Mouse (Mus musculus) neural tube, embryonic 13.5 days (tissue): ENCODE data around the gene Acy3. TPM values are rescaled to one million over a fixed set of nuclear protein-coding genes. Genes with fewer than 3 reads are reported as not detected.

ENCODE experiments used
- ATAC-seq: fragments of 200-750 bp; cut with Nextera tagmentation; 2 replicates; pipeline ENCODE4 v1.8.0; 2017; ENCODE audit warnings: low read depth, mild to moderate bottlenecking, moderate TSS enrichment, moderate library complexity
- H3K27ac ChIP-seq: fragments of 300-500 bp; sonication (generic); replicated peaks from 2 replicates; pipeline ENCODE4 v1.5.1; 2015; ENCODE audit warnings: moderate library complexity, mild to moderate bottlenecking, inconsistent platforms
- H3K27me3 ChIP-seq: fragments of 300-500 bp; sonication (generic); 2 replicates; pipeline ENCODE4 v1.6.1; 2015; ENCODE audit warnings: mild to moderate bottlenecking, inconsistent platforms
- H3K36me3 ChIP-seq: fragments of 300-500 bp; sonication (generic); 2 replicates; pipeline ENCODE4 v1.6.1; 2015; ENCODE audit warnings: mild to moderate bottlenecking, inconsistent platforms
- H3K4me1 ChIP-seq: fragments of 300-500 bp; sonication (generic); replicated peaks from 2 replicates; pipeline ENCODE4 v1.6.1; 2015; ENCODE audit warnings: inconsistent platforms
- H3K4me2 ChIP-seq: fragments of 300-500 bp; sonication (generic); 2 replicates; pipeline ENCODE4 v1.6.1; 2015; ENCODE audit warnings: inconsistent platforms, mild to moderate bottlenecking, moderate library complexity
- H3K4me3 ChIP-seq: fragments of 300-500 bp; sonication (generic); 2 replicates; pipeline ENCODE4 v1.5.1; 2015; ENCODE audit warnings: mild to moderate bottlenecking, inconsistent platforms
- H3K9ac ChIP-seq: fragments of 300-500 bp; sonication (generic); 2 replicates; pipeline ENCODE4 v1.6.1; 2015; ENCODE audit warnings: moderate library complexity, mild to moderate bottlenecking, inconsistent platforms
- H3K9me3 ChIP-seq: fragments of 300-500 bp; sonication (generic); 2 replicates; pipeline ENCODE4 v1.6.1; 2016; ENCODE audit warnings: inconsistent platforms
- WGBS: fragments of 180-500 bp; shearing (Covaris S2); methylation state at CpG from one replicate; pipeline ENCODE4 v1.1.7; 2015; 5-methylcytosine and 5-hydroxymethylcytosine counted together
- polyA plus RNA-seq: library from polyadenylated mRNA; unstranded; fragments of >200 nt; fragmentation: Nextera tagmentation; extraction: Ambion mirVana; gene quantifications from 2 replicates; pipeline ENCODE4 v1.2.1, GENCODE M21; 2015

The Acy3 gene
- polyA plus RNA-seq, 1 experiment from 2014 or later: 3.9 TPM

DNA sequence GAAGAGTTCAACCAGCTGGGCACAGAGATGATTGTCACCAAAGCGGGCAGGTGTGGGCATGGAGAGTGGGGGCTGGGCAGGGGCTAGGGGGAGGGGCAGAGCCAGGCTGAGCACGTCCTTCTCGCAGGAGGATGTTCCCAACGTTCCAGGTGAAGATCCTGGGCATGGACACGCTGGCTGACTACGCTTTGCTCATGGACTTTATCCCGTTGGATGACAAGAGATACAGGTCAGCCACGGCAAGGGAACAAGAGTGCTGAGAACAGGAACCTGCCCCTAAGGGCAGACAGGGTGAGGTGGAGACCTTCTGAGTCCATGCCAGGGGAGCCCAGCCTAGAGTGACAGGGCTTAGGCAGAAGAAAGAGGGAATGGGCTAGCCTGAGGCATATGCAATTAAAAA lies 10.4 kb downstream of the Acy3 start:
- Histone ChIP-seq H3K4me2 (no peak overlapping the region), H3K9ac (no peak overlapping the region), H3K9me3 (no peaks in the 10 kb centered on the region), H3K4me1 (peaks cover 17% of the 10 kb centered on the region), H3K4me3 (no peak overlapping the region), H3K36me3 (no peaks in the 10 kb centered on the region), H3K27me3 (no peaks in the 10 kb centered on the region), H3K27ac (no peak overlapping the region)
- ATAC-seq: no peak
- 83% methylated on average over 8 of the region's 8 CpGs for WGBS

DNA sequence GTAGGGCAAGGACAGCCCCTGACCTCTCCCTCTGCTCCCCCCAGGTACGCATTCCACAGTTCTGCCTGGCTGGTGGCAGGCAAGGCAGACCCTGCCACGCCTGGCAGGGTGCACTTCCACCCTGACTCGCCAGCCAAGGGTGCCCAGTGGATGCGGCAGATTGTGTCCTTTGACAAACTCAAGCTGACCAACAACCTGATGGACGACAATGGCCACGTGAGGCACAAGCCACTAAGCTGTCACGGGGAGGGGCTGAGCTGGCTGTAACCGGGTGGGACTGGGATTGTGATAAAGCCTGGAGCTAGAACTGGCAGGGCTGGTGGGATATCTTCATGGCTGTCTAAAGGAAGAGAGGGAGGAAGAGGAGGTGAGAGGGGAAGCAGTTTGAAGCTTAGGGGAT lies 10.9 kb downstream of the Acy3 start:
- no peaks in the 10 kb centered on the region for H3K9me3 ChIP-seq
- no peaks in the 10 kb centered on the region for H3K36me3 ChIP-seq
- peaks cover 20% of the 10 kb centered on the region for H3K4me1 ChIP-seq
- no peak overlapping the region for H3K27ac ChIP-seq
- H3K4me3 ChIP-seq: no peak overlapping the region
- no peak overlapping the region for H3K4me2 ChIP-seq
- 64% methylated on average over 8 of the region's 8 CpGs for WGBS
- no peak for ATAC-seq
- H3K9ac ChIP-seq: no peak overlapping the region
- H3K27me3 ChIP-seq: no peaks in the 10 kb centered on the region

DNA sequence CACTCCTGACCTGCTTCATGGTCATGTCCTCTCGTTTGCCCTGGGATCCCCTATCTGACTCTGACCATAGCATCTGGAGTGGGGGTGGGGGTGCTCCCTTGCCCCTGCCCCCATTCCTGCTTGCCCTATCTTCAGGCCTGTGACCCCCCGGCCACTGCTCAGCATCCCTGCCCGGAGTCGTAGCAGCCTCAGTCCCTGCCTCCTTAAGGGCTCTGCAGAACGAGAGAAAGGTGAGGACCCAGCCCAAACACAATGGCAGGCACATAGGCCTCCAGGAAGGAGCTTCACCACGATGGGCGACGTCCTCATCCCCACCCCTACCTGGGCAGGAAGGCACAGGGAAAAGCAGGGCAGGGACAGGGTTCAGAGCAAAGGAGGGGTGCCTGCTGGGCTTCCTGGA lies 12.0 kb downstream of the Acy3 start:
- no peak for ATAC-seq
- Histone ChIP-seq H3K9me3 (no peaks in the 10 kb centered on the region), H3K27ac (no peak overlapping the region), H3K27me3 (no peaks in the 10 kb centered on the region), H3K4me1 (peaks cover 20% of the 10 kb centered on the region), H3K4me3 (no peak overlapping the region), H3K9ac (no peak overlapping the region), H3K36me3 (no peaks in the 10 kb centered on the region), H3K4me2 (no peak overlapping the region)
- WGBS: 86% methylated on average over 8 of the region's 8 CpGs

DNA sequence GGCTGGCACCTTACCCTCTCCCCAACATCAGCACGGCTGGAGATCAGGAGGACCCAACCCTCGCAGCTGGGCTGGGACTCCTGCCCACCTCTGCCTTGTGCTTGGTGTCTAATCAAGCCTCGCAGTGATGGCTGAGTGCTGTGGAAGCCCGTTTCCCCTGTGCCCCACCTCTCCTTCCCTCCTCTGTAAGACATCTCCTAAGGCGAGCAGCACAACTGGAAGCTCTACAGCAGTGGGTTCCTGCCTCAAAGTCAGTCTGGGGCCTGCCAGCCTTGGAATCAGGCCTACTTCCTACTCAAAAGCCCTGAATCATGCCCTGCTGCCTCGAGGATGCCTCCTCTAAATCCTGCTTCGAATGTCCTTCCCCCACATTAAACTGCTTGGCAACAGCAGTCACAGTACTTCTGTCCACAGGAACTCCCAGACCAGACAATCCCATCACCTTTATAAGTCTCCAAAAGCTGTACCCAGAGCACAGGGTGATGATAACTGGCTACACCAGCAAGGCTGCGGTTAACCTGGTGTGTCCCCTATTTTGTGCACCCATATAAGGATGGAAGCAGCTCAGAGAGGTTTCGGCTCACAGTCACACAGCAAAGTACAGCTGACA lies 12.9 kb downstream of the Acy3 start:
- peak overlapping the region; percentile 61 for H3K9ac ChIP-seq
- ATAC-seq: no peak
- 0 out of 2 replicates have a peak overlapping the region, but pooled peaks have one; percentile 46 for H3K27ac ChIP-seq
- H3K9me3 ChIP-seq: no peaks in the 10 kb centered on the region
- 88% methylated on average over 9 of the region's 9 CpGs for WGBS
- no peaks in the 10 kb centered on the region; the same call in 1 of the 2 replicates for H3K36me3 ChIP-seq
- peak overlapping the region; percentile 91 for H3K4me2 ChIP-seq
- no peaks in the 10 kb centered on the region for H3K27me3 ChIP-seq
- peaks cover 20% of the 10 kb centered on the region for H3K4me1 ChIP-seq
- H3K4me3 ChIP-seq: peak overlapping the region; percentile 62; the same call in 1 of the 2 replicates

DNA sequence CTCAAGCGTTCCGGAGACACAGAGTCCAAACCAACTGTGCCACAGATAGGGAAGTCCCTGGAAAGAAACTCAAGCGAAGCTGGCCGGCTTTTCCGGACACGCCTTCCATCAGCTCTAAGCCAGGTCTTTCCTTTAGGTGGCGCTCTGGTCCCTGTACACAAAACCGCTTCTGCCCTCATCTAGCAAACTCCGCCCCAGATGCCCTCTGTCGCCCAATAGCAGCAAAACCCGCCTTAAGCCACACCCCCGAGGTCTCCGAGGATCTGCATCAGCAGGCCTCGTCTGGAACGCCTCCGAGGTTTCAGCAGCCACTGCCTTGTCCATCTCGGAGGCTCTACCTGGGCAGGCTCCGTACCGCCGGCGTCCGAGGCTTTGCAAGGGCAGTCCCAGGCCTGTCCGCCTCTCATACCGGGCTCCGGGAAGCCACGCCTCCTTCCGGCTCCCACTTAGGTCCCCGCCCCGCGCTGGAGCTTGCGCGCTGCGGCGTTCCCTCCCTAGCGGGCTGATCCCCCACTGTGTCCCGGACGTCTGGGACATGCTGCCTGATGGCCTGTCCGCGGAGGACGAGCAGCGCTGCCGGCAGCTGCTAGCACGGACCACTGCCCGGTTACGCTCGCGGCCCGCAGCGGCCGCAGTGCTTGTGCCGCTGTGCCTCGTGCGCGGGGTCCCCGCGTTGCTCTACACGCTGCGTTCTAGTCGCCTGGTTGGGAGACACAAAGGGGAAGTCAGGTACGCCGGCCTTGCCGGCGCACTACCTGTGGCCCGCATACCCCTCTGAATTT lies 13.9 kb downstream of the Acy3 start, which contains the start of the genes Nudt8 and Gm49405:
Gene Nudt8 (plus strand): TSS at position 462 of the 782 bp plus-strand sequence.
Gene Gm49405 (plus strand): TSS at position 508 of the 782 bp plus-strand sequence.
- Histone ChIP-seq H3K36me3 (peaks cover 6% of the 10 kb centered on the region; the same call in 1 of the 2 replicates), H3K27ac (peak within 1 kb of the TSS; percentile 97), H3K4me1 (peaks cover 20% of the 10 kb centered on the region), H3K4me2 (peak within 1 kb of the TSS; percentile 91), H3K9me3 (no peaks in the 10 kb centered on the region), H3K9ac (peak within 1 kb of the TSS; percentile 88), H3K27me3 (no peaks in the 10 kb centered on the region), H3K4me3 (peak within 1 kb of the TSS; percentile 62)
- under 1% methylated on average over 64 of the region's 64 CpGs for WGBS
- peak; percentile 86 for ATAC-seq

DNA sequence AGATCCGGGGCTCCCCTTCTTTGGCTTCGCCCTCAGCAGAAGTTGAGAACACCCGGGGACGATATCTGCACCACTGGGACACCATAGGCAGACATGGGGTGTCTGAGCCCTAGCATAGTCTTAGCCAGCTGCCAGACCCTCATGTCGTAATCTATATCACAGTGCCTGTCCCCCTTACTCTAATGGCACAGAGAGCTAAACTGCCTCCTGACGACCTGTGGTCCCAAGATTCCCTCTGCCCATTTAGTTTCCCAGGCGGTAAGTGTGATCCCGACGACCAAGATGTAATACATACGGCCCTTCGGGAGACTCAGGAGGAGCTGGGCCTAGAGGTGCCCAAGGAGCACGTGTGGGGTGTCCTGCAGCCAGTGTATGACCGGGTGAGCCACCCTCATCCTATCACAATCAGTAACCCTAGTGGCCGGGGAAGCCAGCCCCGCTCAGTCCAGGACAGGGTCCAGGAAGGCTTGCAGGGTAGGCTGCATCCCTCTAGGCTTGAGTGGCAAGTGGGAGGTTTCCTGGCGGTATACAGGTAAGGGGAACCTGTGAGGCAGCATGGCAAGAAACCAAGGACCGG lies 14.7 kb downstream of the Acy3 start:
- Histone ChIP-seq H3K27ac (peak overlapping the region; percentile 97), H3K4me3 (peak overlapping the region; percentile 62), H3K4me2 (peak overlapping the region; percentile 91), H3K9me3 (no peaks in the 10 kb centered on the region), H3K27me3 (no peaks in the 10 kb centered on the region), H3K4me1 (peaks cover 20% of the 10 kb centered on the region), H3K36me3 (peaks cover 12% of the 10 kb centered on the region), H3K9ac (peak overlapping the region; percentile 88)
- ATAC-seq: peak; percentile 25; the same call in 1 of the 2 replicates
- 17% methylated on average over 17 of the region's 17 CpGs for WGBS

DNA sequence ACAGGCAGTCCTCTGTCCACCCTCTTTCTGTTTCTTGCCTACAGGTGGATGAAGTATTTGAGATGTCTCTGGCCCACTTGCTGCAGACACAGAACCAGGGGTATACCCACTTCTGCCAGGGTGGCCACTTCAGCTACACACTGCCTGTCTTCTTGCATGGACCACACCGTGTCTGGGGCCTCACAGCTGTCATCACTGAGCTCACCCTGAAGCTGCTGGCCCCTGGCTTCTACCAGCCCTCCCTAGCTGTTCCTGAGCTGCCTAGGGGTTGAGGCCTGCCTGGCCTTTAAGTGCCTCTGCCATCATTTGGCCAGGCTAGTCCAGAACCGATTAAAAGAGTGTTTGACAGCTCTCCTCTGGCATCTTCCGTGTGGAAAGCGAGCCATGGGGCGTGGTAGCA lies 15.4 kb downstream of the Acy3 start:
- H3K9me3 ChIP-seq: no peaks in the 10 kb centered on the region
- peaks cover 19% of the 10 kb centered on the region for H3K36me3 ChIP-seq
- H3K4me3 ChIP-seq: 0 out of 2 replicates have a peak overlapping the region, but pooled peaks have one; percentile 62
- WGBS: 84% methylated on average over 5 of the region's 5 CpGs
- no peak for ATAC-seq
- peak overlapping the region; percentile 88 for H3K9ac ChIP-seq
- H3K27me3 ChIP-seq: no peaks in the 10 kb centered on the region
- peak overlapping the region; percentile 91 for H3K4me2 ChIP-seq
- H3K4me1 ChIP-seq: peaks cover 20% of the 10 kb centered on the region
- H3K27ac ChIP-seq: no peak overlapping the region

DNA sequence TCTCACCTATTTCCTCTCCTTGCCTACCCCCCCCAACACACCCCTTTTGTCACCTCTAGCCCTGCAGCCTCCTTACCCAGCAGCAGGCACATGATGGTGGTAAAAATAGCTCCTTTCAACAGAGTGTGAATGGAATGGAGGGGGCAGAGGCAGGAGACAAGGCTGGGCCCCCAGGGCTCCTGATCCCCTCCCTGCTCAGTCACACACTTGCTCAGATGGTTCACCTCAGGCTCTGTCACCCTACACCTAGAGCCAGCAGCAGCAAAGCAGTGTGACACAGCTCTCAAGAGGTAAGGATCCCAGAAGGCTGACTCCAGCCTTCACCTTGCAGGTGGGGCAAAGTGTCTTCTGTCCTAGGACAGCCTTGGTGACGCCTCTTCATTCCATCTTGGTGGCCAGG lies 16.7 kb downstream of the Acy3 start, which contains the start of gene Doc2g:
Gene Doc2g (plus strand): TSS at position 202 of the 400 bp plus-strand sequence.
- Histone ChIP-seq H3K4me3 (no peak within 1 kb of the TSS), H3K9ac (peak within 1 kb of the TSS; percentile 88; the same call in 1 of the 2 replicates), H3K4me2 (no peak within 1 kb of the TSS), H3K4me1 (peaks cover 20% of the 10 kb centered on the region), H3K27me3 (no peaks in the 10 kb centered on the region), H3K27ac (no peak within 1 kb of the TSS), H3K36me3 (peaks cover 33% of the 10 kb centered on the region), H3K9me3 (no peaks in the 10 kb centered on the region)
- 85% methylated on average over 1 of the region's 1 CpGs for WGBS
- ATAC-seq: no peak

DNA sequence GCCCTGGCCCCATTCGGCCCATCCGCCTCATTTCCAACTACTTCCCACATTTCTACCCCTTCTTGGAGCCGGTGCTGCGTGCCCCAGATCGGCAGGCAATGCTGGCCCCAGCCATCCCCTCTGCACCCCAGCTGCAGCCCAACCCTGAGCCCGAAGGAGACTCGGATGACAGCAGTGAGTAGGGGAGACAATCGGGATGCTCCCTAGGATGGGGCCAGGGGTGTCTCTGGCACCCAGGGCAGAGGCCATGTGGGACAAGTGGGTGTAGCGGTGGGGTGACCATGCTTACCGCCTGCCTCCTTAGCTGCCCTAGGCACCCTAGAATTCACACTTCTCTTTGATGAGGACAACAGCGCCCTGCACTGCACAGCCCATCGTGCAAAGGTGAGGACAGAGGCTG lies 17.3 kb downstream of the Acy3 start:
- 81% methylated on average over 12 of the region's 12 CpGs for WGBS
- ATAC-seq: no peak
- Histone ChIP-seq H3K4me3 (no peak overlapping the region), H3K4me1 (peaks cover 20% of the 10 kb centered on the region), H3K36me3 (peaks cover 38% of the 10 kb centered on the region), H3K4me2 (no peak overlapping the region), H3K27ac (no peak overlapping the region), H3K9ac (no peak overlapping the region), H3K9me3 (no peaks in the 10 kb centered on the region), H3K27me3 (no peaks in the 10 kb centered on the region)

DNA sequence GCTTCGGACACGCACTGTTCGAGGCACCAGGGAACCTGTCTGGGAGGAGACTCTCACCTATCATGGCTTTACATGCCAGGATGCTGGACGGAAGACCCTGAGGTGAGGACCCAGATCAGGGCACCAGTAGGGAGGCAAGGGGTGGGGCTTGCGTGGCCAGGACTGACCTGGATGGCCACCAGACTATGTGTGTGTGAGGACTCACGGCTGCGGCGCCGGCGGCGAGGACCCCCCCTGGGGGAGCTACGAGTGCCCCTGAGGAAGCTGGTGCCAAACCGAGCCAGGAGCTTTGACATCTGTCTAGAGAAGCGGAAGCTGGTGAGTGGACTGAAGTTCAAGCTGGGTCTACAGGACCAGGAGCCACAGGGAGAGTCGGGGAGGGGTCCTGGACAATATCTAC lies 18.0 kb downstream of the Acy3 start:
- Histone ChIP-seq H3K36me3 (peaks cover 45% of the 10 kb centered on the region), H3K9me3 (no peaks in the 10 kb centered on the region), H3K9ac (no peak overlapping the region), H3K27me3 (no peaks in the 10 kb centered on the region), H3K4me3 (no peak overlapping the region), H3K27ac (no peak overlapping the region), H3K4me1 (peaks cover 19% of the 10 kb centered on the region), H3K4me2 (no peak overlapping the region)
- no peak for ATAC-seq
- 90% methylated on average over 15 of the region's 15 CpGs for WGBS

DNA sequence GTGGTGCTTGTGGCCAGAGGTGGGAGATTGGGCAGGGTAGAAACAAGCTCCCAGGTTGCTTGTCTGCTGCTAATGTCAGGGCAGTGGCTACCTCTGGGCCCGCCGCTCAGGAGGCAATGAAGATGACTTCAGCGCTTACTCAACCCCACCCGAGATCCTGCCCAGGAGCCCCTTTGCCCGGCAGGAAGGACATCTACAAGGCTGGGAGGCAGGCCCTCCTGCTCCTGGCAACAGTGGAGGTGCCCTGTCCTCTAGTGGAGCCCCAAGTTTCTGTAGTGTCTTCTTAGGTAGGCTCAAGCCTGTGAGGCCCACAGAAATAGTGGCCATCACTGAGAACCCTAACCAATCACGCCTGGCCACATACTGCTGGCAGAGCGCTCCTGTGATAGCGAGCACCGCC lies 18.7 kb downstream of the Acy3 start:
- no peak for ATAC-seq
- Histone ChIP-seq H3K27me3 (no peaks in the 10 kb centered on the region), H3K9ac (no peak overlapping the region), H3K4me3 (no peak overlapping the region), H3K4me2 (no peak overlapping the region), H3K9me3 (no peaks in the 10 kb centered on the region), H3K36me3 (peaks cover 53% of the 10 kb centered on the region), H3K27ac (no peak overlapping the region), H3K4me1 (peaks cover 13% of the 10 kb centered on the region)
- WGBS: 92% methylated on average over 9 of the region's 9 CpGs

DNA sequence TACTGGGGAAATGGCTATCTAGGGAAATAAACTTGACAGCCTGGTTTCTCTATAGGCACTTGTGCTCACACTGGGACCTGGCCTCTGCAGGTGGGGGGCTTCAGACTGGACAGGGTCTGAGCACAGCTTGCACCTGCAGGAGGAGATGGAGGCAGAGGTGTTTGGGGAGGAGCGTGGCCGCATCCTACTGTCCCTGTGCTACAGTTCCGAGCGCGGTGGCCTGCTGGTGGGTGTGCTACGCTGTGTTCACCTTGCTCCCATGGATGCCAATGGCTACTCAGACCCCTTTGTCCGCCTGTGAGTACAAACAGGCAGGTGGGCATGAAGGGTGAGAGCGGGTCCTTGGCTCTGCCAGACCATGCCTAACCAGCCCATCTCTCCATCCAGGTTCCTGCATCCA lies 19.6 kb downstream of the Acy3 start:
- WGBS: 93% methylated on average over 8 of the region's 8 CpGs
- Histone ChIP-seq H3K27ac (no peak overlapping the region), H3K4me2 (no peak overlapping the region), H3K9me3 (no peaks in the 10 kb centered on the region), H3K4me1 (peaks cover 13% of the 10 kb centered on the region), H3K36me3 (peaks cover 59% of the 10 kb centered on the region), H3K27me3 (no peaks in the 10 kb centered on the region), H3K9ac (no peak overlapping the region), H3K4me3 (no peak overlapping the region)
- no peak for ATAC-seq
